Mouse (Mus musculus) thymus, adult 18-20 months (tissue): ENCODE results near the gene Elp5.
"Not testable (repeated sequence)": the region's sequence is repeated elsewhere in the genome, so short reads cannot be mapped to it uniquely, and the experiment has no call there.

Experiments
- DNase-seq, 2 experiments: peaks; one replicate each; pipeline ENCODE4 v3.0.0; 2022; ENCODE audit warnings: mixed read lengths in 2 of 2

Elp5 gene

GRCm38 (mm10) chr11:69932254-69932653, 50.1 kb downstream of the Elp5 start:
- DNase-seq = no peak

GRCm38 (mm10) chr11:69931769-69932168, 50.5 kb downstream of the Elp5 start:
- DNase-seq = no peak

DNA sequence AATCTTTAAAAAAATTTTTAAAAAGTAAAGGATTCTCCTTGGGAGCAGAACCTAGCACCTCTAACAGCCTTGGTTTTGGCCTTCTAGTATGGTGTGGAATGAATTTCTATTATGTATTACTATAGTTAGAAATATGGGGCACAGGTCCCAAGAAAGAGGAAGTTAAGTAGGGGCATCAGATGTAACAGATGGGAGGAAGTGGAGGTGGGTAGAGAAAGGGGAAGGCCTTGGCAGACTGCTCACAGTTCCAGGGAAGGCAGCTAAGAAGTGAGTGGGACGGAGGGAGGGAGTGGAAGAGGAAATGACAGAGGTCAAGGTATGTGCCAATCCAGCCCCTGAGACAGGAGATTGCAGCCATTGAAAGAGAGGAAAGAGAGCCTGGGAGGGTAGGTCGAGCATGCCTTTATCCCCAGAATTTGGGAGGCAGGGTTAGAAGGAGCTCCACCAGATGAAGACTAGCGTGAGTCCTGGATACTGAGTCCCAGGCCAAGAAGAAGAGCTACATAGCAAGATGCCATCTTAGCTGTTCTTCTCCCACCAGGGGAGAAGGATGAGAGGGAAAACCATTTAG, 51.3 kb downstream of the Elp5 start:
- DNase-seq = no peak

DNA sequence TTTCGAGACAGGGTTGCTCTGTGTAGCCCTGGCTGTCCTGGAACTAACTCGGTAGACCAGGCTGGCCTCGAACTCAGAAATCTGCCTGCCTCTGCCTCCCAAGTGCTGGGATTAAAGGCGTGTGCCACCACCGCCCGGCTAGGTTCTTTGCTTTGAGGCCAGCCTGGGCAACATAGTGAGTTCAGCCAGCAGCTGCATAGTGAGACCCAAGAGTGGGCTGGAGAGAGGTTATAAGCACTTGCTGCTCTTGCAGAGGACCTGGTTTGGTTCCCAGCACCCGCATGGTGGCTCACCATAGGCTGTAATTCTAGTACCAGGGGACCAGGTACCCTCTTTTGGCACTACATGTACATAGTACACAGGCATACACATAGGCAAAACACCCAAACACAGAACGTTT, 52.1 kb downstream of the Elp5 start:
- not testable (repeated sequence) for DNase-seq

DNA sequence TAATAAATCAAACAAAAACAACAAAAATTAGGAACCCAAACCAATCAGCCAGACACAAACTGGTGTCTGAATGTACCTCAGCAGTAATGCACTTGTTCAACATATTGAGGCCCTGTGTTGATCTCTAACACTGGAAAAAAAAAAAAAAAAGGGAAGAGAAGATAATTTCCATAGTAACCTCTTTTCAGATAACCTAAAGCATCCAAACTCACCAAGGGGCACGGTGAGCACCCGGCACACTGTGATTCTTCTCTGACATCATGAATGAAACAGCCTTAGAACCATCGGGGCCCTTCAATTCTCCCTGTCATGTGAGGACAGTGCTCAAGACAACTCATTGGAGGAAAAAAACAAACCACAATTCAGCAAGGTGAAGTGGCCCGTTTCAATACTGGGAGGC, 52.6 kb downstream of the Elp5 start:
- no peak for DNase-seq

DNA sequence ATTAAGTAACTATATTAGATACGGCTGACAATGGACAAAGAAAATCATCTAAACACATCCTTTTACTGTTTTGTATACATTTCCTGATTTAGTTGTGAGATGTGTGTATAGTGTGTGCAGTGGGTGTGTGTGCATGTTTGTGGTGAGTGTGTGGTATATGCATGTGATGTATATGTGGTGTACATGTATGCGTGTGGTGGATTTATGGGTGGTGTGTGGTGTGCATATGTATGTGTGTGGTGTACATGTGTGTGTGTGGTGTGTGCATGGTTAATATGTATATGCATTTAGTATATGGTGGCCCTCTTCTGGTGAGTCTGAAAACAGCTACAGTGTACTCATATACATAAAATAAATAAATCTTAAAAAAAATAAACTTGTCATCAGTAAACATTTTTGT, 54.8 kb downstream of the Elp5 start:
- no peak for DNase-seq

DNA sequence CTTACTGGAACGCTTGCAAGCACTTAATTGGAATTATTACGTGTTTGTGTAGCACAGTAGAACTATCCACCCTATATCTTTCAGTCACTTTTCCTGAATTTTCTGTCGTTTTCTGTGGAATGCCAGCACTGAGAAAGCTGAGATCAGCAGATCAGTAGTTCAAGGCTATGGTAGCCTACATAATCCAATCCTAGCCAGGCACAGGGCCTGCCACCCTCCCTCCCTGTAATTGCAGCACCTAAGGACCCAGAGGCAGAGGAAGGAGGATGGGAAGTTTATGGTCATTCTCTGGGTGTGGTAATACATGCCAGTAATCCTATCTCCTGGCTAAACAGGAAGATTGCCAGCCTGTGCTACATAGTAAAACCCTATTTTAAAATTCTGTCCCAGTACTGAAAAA, 59.5 kb downstream of the Elp5 start:
- DNase-seq = no peak

- no peak for DNase-seq
Measured at GRCm38 (mm10) chr11:69922012-69922756, 60.1 kb downstream of the Elp5 start.

DNA sequence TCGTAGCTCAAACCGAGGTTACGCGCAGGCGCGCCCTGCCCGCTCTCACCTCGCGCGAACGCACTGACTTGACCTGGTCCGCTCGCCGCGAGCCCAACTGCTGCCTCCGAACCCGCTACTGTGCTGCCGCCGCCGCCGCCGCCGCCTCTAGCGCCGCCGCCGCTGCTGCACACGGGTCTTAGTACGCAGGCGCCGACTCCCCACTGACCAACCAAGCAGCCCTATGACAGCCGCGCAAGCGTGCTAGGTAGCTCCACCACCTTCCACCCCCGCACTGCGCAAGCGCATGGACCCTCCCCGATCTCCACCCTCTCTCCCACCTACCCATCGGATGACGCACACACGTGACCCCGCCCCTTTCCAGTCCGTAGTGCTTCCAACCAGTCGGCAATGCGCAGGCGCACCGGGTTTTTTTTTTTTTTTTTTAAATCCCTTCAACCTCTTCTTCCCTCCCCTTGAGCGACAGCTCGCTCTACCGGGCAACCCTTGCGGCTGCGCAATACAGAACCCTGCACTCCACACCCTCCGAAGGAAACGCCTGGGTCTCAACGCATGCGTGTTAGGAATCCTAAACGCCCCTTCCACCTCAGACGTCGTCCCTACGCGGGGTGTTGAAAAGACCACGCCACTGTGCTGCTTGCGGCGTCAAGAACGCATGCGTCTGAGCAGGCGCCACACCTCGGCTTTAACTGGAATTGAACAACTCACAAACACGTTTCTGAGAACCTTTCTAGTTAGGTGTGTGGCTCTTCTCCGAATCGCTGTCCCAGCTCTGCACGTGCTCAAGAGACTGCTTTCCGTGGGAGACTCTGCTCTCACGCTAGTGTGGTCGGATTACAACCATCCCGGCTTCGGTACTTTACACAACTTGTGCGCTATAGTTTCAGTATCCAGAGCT, 61.0 kb downstream of the Elp5 start, which contains the start of gene Eif5a:
Gene Eif5a, minus strand, starts transcription at position 845 of the 898 bp plus-strand sequence.
- peak; percentile 100 for DNase-seq

DNA sequence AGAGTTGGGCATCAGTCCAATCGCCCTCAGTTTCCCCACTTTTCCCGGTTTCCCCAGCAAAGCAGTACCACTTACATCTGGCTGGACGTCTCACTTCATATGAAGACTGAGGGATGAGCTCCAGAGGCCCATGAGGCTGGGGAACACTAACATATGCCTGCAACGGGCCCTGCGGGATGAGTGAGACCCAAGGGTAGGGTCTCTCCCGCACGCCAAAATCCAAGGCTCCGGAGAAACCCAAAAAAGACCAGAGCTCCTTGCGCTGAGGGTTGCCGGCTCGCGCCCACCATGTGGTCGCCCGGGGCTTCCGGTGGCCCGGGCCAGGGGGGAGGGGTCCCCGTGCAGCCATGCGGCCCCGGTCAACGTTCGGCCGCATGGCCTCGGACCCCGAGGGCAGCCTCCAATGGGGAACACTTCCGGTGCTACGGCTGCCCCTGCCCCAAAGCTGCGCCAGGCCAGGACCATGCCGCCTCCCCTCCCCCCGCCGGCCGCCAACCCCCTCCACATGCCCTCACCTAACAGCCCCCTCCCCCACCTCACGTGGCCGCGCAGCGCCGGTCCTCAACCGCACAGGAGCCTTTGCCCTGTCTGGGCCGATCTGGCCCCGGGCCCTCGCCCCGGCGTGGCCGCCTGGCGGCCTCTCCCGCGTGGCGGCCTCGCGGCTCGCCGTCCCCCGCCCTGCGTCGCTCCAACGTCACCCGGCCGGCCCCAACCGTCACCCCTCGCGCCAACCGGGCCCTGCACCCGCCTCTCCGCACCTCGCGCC, 61.9 kb downstream of the Elp5 start:
- peak in 1 of 2 experiments; percentile 42 for DNase-seq

DNA sequence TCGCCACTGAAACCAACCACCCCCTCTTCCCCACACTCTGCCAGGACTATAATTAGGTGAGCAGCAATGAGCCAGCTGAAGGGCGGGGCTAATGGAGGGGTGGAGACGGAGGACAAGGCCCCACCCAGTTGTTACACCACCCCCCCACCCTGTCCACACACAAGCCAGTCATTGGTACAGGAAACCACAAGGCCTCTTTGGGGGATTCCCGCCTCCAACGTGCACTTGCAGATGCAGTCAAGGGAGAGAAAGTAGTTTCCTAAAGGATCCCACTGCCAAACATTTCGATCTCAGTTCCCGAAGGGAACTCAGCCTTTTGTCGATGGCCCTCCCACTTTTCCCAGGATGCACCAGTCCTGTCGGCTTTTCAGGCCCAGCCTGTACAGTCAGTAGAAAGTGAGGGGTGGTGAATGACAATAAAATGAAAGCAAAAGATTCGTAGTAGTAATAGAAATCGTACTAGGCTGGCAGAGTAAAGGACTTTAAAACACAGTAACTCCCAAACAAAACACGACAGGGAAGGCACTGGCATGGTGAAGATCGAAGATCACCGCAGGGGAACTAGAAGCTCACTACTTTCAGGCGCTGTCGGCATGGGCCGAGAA, 62.6 kb downstream of the Elp5 start:
- peak; percentile 41 to 72 for DNase-seq

DNA sequence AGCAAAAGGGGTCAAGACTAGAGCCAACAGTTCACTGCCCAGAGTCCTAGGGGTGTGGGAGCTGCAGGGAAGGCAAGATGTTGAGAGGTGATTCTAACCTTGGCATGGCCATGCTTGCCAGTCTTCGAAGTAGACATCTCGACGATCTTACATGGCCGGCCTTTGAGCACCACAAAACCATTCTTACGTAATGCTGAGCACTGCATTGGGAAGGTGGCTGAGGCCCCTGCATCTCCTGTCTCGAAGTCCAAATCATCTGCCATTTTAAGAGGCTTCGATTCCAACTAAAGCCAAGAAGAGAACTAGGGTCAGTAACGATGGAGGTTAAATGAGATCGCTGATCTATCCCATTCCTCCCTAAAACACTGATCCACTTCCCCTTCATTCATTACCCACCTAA, 63.3 kb downstream of the Elp5 start:
- no peak for DNase-seq
